Mouse (Mus musculus) adrenal gland, adult 2 months (tissue): Measurements from ENCODE around the gene Akt1. TPM values are rescaled to one million over a fixed set of nuclear protein-coding genes. Genes with fewer than 3 reads are reported as not detected.
A peak's percentile ranks its signal among the peaks of the same experiment; 100 is the strongest.

Experiments used
- DNase-seq: peaks from one replicate; pipeline ENCODE4 v3.0.0; 2021
- polyA plus RNA-seq: library from polyadenylated mRNA; depleted of rRNA; stranded (reverse); fragments of >200 nt; gene quantifications from 2 replicates; pipeline ENCODE4 v1.2.3, GENCODE M21; 2012
- total RNA-seq, 2 experiments: library from RNA; stranded (reverse); gene quantifications; 2 replicates each; pipeline ENCODE4 v1.2.3; 2021

The Akt1 gene
- total and polyA plus RNA-seq, 3 experiments: 267 to 463 (median 369) TPM

DNA sequence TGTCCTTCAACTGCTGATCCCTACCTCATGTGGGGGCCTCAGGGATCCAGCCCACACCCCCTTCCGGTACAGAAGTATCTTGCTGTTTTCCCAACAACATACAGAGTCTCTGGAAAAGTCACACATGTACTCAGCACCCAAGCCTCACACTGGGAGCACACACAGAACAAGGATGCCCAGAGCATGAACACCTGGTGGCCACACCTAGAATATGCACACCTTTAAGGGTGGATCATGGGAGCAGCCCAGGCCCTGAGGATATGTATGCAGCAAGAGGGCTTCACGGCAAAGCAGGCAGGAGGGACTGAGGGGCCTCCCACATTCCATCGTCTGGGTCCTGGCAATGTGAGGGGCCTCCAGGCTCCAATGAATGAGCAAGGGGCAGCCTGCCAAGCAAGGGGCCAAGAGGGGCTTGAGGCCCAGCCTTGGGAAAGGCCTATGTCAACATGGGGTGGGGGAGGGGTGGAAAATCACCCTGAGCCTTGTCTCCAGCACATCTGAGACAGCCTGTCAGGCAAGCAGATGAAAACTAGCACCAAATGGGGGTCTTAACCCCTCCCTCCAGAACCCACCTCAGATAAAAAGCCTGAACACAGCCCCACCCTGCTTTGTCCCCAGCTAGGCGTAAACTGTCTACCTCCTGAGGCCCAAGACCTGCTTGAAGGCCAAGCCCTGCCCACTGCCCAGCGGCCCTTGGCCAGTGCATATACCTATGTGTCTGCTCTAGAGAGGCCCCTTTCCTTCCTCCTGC, 13.9 kb downstream of the Akt1 start:
- no peak for DNase-seq

- DNase-seq: peak; percentile 78
Observed at GRCm38 (mm10) chr12:112659109-112659508, 15.6 kb downstream of the Akt1 start.

DNA sequence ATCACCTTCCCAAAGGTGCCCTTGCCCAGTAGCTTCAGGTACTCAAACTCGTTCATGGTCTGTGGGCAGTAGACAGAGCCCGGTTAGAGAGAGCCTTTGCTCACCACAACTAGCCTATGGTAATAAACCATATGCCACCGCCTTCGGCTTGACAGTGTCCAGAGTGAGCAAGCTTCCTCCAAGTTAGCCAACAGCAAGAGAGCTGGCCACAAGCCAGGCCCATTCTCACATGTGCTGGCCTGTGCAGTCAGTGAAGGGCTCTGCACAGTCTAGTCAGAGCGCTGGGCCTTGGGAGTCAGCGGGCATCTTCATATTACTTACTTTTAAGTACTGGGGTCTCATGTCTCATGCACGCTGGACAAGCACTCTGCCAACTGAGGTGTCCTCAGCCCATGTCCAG, 16.1 kb downstream of the Akt1 start:
- DNase-seq: peak; percentile 82

GRCm38 (mm10) chr12:112654076-112654475, 20.6 kb downstream of the Akt1 start:
- no peak for DNase-seq

GRCm38 (mm10) chr12:112653157-112653824, 21.4 kb downstream of the Akt1 start:
- peak; percentile 85 for DNase-seq

DNA sequence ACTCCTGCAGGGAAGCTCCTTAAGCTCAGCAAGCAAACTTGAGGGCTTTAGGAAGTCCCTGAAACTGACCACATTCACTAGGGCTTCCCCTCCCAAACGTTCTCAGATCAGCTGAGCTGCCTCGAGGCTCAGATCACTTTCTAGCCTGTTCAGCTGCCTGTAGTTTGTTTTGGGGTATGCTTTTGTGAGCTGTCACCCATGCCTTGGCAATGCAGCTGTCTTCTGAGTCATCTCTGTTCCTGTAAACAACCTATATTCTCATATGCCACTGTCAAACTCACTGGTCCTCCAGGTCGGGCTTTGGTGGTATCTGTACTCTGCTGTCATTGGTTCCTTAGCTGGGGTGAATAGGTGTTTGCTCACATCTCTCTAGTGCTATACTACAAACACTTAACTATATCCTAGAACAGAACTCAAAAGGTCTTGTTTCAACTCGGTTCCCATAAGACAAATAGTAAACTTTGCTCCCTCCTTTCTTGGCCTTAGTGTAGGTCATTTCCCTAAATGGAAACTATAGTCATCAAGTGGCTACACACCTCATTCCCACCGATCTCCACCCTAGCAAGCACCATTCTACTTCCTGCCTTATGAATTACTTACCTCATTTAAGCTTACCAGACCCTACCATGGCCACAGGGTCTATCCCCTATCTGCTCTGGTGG, 22.8 kb downstream of the Akt1 start:
- no peak for DNase-seq

DNA sequence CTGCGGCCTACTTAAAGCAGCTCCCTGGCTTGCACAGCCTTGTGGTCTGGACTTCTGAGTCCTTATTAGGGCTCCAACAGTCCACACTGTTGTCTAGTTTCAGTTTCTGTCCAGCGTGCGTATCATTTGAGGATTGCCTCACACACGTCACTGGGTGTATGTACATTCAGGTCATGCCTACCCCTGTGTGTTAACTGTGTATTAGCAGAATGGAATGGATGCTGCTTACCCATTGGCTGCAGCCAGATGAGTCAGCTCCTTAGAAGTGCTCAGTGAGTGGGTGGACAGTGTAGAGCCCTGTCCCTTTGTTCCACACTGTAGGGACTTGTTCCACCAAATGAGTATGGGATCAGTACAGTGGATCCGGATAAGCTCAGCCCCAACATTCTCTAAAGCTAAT, 26.6 kb downstream of the Akt1 start:
- DNase-seq: no peak

DNA sequence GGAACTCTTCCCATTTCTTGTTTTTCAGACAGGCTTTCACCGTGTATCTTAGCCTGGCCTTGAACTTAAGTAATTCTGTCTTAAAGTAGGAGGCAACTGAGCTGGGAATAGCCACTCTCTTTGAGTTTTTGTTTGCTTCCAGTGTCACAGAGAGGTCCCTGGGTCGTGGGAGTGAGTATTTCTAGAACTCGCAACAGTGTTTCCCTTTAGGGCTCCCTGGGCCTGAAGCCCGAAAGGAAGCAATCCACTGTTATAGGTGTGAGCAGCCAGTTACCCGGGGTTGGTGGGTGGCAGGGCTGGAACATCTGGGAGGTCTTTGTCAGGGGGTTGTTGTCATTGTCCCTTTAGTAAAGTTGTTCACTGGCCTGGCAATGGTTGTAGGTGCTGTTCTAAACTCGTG, 28.5 kb downstream of the Akt1 start:
- DNase-seq: no peak

DNA sequence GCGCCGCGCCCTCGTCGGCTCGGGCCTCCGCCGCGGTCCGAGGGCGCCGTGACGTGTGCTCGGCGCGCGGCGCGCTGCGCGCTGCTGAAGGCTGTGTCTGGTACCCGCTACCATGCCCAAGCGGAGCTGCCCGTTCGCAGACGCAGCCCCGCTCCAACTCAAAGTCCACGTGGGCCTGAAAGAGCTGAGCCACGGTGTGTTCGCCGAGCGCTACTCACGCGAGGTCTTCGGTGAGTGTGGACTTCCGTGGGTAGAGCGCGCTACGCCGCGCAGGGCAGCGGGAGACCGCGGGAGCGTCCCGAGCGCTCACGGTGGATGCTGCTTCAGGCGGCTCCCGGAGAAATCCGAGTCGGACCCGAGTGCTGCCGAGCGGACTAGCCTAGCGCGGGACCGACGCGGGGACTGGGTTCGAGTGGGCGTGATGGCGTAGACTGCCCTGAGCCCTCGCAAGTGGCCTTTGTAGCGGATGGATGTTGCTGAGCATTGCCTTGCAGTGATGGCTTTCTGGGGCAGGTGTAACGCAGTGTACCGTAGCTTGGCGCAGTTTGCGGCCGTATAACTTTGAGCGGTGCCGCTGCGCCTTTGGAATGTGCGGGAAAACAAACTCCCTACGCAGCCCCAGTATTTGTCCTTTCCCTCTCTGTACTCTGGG, 29.7 kb downstream of the Akt1 start:
- DNase-seq: no peak

DNA sequence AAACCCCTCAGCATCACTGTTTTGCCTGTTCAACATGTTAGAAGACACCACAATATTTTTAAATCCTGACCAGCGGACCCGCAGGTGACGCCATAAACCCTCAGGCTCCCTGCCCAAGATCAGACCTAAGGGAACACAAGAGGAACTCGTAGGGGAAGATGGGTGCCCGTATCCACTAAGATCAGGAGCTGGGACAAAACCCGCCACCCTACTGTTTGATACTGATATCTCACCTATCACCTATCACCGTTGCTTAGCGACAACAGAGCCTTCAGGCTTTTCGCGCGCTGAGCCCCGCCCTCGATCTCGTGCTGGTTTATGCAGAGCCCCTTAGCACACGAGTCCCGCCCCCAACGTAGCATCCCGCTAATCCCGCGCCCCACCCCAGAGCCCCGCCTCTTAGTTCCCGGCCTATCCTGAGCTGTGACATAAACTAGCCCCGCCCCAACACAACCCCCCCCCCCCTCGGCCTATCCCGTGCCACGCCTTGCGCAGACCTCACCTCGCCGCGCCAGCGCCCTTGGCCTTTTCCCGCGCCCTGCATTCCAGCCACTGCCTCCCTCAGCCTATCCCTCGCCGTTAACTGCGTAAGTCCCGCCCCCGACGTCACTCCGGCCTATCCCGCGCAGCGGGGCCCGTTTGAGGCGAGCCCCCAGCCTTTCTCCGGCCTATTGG, 30.4 kb downstream of the Akt1 start, which contains the start of gene Siva1:
Gene Siva1, plus strand, starts transcription at position 500 of the 675 bp plus-strand sequence.
- peak; percentile 100 for DNase-seq

DNA sequence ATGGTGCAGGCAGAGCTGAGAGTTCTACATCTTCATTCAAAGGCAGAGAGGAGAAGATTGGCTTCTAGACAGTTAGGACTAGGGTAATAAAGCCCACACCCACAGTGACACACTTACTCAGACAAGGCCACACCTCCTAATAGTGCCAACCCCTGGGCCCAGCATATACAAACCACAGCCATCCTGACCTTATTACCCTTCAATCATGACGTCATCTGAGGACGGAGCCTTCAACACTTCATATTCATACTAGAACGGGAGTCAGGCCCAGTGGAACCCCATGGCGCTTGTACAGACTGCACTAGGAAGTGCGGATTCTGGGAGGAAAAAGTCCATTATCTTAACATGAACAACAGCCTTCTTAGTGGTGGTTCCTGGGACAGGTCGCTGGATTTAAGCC, 31.6 kb downstream of the Akt1 start:
- DNase-seq: no peak

- DNase-seq: no peak
Observed at GRCm38 (mm10) chr12:112639526-112639925, 35.2 kb downstream of the Akt1 start.

GRCm38 (mm10) chr12:112633686-112634085, 41.0 kb downstream of the Akt1 start:
- DNase-seq: no peak

DNA sequence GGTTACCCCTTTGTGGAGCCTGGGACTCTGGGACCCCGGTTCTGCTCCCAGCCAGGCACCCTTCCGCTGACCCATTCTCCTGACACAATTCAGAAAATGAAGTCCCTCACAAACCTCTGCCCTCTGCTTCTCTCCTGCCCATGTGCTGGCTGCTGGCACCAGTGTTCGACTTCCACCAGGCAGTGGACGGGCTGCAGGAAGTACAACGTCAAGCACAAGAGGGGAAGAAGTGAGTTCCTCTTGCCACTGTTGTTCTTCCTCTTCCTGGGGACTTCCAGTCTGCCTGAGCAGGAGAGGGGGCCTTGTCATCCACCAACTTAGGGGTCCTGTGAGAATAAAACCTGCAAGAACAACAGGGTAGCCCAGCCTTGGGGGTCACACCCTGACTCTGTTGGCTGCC, 41.8 kb downstream of the Akt1 start:
- DNase-seq: no peak

DNA sequence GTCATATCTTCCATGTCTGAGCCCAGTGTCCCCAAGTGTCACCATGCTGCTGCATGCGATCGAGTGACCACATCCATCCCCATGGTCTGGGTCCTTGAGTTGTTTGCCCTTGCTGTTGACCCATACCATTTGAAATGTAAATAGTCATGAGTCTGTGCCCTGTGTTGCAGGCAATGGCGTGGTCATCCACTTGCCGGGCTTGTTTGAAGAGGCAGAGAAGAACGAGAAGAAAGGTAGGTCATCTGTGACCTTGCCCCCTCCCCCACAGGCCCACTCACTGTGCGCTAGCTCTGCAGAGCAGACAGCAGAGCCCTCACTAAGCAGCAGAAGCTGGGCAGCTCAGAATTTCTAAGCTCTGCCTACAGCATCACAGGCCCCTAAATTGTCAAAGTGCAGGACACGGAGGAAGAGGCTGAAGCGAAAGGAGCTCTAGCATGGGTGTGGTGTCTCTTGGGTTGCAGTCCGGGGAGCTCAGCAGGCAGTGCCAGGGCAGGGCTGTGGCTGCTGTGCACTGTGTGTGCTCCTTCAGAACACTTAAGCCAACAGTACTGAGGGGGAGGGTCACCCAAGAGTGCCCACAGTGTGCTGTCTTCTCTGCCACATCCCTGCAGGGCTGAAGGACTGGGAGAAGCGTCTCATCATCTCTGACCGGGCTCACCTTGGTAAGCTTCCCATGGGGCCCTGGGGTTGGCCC, 42.5 kb downstream of the Akt1 start:
- DNase-seq: no peak

DNA sequence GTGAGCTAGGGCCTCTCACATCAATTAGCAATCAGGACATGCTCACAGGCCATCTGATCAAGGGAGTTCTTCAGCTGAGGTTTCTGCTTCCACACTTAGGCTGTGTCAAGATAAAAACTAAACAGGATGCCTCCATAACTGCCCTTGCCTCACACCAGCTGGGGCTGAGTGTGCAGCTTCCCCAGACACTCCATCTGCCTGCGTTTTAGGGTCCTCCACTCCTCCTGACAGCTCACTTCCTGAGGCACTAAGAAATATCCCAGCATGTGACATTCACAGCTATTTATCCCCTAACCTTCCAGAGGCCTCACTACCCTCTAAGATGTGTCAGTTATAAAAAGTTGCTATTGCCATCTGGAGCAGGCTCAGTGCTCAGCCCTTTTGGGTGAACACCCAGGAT, 43.2 kb downstream of the Akt1 start:
- DNase-seq: no peak

DNA sequence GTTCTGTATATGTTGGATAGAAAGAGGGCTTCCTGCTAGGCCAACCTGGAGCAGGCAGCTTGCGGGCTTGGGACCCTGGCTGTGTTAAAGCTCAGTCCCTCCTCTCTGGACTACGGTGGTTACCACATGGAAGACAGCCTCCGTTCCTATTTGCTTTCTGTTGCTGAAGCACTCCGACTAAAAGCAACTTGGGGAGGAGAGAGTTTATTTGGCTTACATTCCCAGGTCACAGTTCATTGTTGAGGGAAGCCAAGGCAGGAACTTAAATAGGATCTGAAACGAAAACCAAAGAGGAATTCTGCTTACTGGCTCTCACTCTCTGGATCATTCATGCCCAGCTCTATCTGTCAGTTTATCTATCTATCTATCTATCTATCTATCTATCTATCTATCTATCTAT, 43.9 kb downstream of the Akt1 start:
- no peak for DNase-seq

- DNase-seq: no peak
Observed at GRCm38 (mm10) chr12:112630029-112630428, 44.7 kb downstream of the Akt1 start.

GRCm38 (mm10) chr12:112628928-112629721, 45.6 kb downstream of the Akt1 start:
- DNase-seq: peak; percentile 90

DNA sequence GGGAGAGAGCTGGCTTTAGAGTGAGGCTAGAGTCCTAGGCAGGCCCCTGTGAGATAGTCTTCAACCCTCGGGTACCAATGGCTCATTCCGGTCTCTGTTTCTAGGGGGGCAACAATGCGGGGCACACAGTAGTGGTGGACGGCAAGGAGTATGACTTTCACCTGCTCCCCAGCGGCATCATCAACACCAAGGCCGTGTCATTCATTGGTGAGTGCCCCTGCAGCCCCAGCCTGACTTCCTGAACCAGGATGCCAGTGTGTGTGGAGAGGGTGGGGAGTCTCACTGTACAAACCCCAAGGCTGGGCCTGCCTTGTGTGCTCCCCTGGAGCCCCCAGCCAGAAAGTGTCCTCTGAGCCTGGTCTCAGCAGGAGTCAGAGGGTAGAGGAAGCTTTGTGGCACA, 46.5 kb downstream of the Akt1 start:
- peak; percentile 30 for DNase-seq
